Mouse (Mus musculus) spleen, adult 2 months (tissue): ENCODE measurements at regions not wholly inside any gene's neighbourhood (a gene's known extent, or its start where the extent isn't known, plus 50 kb on each side); places are given as distances from the start of the nearest gene placed in this dataset.

ENCODE experiments used
- CTCF ChIP-seq: fragments of 200-500 bp; IDR thresholded peaks from 2 replicates; pipeline ENCODE4 v1.5.1; 2011; ENCODE audit warnings: mild to moderate bottlenecking, inconsistent platforms; ENCODE audit not compliant: insufficient read depth, insufficient read length, insufficient replicate concordance; ENCODE audit errors: extremely low read depth
- POLR2A ChIP-seq: fragments of 200-500 bp; IDR thresholded peaks from 2 replicates; pipeline ENCODE4 v1.6.1; 2011; ENCODE audit warnings: low read depth, low read length, inconsistent platforms

DNA sequence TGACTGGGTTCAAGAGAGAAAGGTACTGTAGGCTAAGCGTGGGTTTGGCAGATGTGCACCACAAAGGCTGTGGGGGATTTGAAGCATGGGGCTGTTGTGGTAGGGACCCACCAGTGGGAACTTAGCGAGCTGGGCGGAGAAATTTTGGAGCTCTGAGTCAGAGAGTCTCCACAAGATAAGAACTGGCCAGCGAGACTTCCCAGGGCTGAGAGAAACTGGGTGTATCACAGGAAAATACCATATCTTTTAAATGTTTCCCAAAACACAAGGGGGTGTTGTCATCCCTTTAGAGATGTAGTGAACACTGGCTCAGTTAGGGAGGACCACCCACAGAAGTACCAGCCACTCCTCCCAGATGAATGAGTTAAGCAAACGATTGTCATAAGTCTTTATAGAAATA lies 107.3 kb upstream of the Arid2 start:
- TF ChIP-seq POLR2A (no peak), CTCF (no peak)
